Mouse (Mus musculus) gastrocnemius, postnatal 36 days (tissue): Measurements from ENCODE around the gene Aars2. TPM values are rescaled to one million over a fixed set of nuclear protein-coding genes. Genes with fewer than 3 reads are reported as not detected.

Experiments
- DNase-seq, 2 experiments: peaks; one replicate each; pipeline ENCODE4 v3.0.0; 2022
- intact Hi-C: fragments of 180-260 bp; cut with DNase I; formaldehyde crosslinking; loops from one replicate; pipeline ENCODE4 v1.15.1; 2025
- total RNA-seq, 2 experiments: library from RNA; stranded (reverse); gene quantifications; 2 replicates each; pipeline ENCODE4 v1.2.3; 2021

The Aars2 gene
- total RNA-seq, 2 experiments from 2014 or later = 13.7 to 14.9 TPM

DNA sequence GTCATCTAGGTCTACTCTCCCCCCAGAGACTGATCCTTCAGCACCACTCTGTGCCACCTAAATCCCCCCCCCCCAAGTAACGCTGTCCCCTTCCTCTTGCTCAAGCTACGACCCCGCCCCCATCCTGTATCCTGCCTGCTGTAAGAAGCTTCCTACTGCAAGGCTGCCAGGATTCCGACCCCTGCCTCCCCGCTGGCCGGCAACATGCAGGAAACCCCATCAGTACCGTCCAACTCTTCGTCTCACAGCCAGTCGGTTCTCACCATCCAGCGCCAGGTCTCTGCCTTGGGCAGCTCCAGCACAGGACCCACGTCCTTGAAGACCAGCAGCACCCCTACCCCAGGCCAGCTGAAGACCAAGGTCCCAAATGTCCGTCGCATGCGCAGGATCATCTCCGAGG lies 26.3 kb downstream of the Aars2 start:
- DNase-seq = no peak
- intact Hi-C loops = no loop called here

DNA sequence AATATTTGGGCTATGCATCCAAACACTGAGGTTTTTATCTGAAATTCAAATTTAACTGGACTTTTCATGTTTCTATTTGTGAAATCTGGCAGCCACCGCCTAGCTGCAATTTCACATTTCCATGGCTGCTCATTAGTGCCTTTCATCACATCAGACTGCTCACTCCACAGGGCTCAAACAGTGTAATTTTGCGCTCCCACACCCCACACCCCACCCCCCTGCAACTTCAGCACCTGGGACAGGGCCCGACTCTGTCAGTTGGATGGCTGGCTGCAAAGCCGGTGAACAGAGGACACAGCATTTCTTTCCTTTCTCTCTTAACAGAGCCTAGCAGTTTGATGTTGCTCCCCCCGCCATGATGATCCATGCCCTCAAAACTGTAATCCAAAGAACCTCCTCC lies 29.6 kb downstream of the Aars2 start:
- intact Hi-C loops = no loop called here
- no peak for DNase-seq

DNA sequence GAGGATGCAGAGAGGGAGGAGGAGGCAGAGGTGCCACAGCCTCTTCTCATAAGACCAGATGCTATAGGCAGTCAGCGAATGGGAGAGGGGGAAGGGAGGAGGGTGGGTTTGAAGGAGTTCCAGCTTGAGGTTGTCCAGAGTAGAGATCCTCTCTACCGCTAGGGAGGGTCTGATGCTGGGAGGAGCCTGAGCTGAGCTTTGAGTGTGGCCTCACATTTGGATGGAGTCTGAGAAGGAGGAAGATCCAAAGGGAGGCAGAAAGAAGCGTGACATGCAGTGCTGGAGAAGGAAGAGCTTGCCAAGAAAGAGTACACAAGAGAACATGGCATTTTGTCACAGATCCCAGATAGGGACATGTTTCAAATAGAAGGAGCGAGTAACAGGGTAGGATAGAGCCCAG lies 31.8 kb downstream of the Aars2 start:
- DNase-seq = no peak
- intact Hi-C loops = no loop called here

DNA sequence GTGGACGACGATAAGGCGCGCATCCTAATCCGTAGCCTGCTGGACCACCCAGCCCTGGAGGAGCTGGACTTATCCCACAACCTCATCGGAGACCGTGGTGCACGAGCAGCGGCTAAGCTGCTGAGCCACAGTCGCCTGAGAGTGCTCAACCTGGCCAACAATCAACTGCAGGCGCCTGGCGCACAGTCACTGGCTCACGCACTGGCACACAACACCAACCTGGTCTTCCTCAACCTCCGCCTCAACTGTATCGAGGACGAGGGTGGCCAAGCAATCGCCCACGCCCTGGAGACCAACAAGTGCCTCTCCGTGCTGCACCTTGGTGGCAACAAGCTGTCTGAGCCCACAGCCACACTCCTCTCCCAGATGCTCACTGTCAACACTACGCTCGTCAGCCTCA lies 33.0 kb downstream of the Aars2 start:
- DNase-seq = no peak

DNA sequence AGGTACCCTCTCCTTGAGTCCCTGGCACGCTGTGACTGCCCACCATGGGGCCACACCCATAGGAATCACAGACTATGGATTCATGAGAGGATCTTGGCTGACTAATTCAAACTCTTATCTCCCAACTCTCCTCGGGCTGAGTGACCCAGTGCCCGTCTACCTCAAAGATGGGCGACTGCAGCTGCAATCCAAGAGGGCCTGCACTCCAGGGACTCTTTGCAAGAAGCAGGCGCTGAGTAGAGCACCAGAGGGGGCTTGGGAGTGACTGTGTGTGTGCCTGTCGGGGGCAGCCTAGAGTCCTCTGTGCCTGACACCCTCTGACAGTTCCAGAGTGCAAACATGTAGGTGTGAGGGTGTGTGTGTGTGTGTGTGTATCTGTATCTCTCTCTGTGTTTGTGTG lies 35.5 kb downstream of the Aars2 start:
- no peak for DNase-seq
- intact Hi-C loops = no loop called here

More for the DNA sequence above, 33.0 kb downstream of the Aars2 start:
- intact Hi-C loops = no loop called here

DNA sequence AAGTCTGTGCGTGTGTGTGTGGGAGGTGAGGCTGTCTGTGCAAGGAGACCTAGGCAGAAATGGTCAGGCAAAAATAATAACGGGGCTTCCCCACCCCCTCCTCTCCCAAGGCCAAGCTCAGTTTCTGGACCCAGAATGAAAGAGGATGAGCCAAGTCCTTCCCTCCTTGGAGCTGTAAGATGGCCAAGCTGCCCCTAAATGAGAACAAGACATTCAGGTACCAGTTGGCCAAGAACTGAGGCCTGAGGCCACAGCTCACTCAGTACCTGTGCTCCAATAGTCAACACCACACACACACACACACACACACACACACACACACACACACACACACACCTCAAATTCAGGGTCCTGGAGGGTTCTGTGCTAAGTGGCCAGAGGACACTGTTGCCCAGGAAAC lies 36.1 kb downstream of the Aars2 start:
- DNase-seq = no peak
- intact Hi-C loops = no loop called here

DNA sequence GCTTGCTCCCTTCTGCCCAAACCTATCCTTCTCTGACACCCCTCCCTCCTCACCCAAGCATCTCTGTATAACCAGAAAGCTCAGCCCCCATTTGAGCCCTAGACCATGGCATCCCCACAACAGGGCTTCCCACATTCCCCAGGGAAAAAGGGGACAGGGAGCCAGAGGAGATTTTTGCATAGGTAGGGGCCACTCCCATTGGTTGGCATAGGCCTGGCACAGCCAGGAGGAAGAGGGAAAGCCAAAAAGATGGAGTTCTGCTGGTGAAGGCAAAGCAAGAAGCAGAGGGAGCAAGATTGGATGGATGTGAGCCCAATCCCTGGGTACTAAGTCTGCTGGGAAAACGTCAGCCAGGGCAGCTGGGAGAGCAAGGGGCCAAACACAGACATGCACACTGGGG lies 36.5 kb downstream of the Aars2 start:
- intact Hi-C loops = no loop called here
- no peak for DNase-seq

DNA sequence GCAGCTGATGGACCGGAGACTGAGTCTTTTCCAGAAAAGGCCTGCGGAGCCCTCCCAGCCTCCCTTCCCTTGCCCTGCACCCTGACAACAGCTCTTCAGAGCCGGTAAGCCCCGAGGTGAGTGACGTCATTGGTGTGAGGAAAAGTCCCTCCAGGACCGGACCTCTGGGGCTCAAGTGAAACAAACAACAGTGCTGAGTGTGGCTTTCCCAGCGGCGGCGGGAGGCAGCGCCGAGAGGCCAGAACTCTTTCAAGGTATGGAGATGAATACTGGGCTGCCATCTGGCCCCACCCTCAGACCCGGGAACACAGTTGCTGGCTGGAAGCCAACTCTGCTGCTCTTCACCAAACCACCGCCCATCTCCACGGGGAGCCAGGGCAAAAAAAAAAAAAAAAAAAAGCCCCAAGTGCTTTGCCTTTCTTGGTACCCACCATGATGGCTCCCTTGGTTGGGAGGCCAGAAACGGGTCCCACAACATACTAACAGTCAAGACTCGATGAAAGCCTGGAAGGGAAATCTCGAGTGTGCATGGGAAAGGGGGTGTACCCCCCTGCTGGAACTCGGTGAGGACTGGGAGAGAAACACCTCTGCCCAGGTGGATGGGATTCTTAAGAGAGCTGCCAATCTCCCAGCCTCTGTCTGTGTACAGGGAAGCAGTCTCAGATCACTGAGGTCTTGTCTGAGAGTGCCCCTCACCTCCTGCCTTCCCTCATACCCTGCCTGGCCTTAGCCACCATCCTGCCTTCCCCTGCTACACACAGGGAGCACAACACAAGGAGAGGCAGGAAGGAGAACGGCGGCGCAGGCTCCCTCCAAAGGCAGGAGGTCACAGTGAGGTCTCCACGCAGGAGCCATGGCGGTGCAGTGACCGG lies 37.6 kb downstream of the Aars2 start:
- intact Hi-C loops = no loop called here

DNA sequence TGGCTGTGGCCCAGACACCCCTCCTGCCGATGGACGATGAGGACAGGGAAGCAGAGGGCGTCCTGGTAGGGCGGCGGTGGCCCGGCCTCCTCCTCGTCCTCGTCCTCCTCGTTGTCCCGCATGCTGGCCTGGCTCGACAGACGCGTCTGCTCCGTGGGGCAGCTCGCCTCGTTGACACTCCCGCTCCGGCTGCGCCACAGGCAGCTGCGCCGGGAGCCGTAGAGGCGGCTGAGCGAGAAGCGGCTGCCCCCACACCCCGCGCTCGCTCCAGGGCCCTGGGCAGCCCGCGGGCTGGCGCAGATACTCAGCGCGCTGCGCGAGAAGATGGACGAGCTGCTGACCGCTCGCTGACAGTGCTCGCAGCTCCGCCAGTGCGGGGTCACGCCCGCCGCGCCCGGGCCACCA lies 38.2 kb downstream of the Aars2 start:
- intact Hi-C loops = no loop called here

More for the DNA sequence above, 37.6 kb downstream of the Aars2 start:
- no peak for DNase-seq

DNA sequence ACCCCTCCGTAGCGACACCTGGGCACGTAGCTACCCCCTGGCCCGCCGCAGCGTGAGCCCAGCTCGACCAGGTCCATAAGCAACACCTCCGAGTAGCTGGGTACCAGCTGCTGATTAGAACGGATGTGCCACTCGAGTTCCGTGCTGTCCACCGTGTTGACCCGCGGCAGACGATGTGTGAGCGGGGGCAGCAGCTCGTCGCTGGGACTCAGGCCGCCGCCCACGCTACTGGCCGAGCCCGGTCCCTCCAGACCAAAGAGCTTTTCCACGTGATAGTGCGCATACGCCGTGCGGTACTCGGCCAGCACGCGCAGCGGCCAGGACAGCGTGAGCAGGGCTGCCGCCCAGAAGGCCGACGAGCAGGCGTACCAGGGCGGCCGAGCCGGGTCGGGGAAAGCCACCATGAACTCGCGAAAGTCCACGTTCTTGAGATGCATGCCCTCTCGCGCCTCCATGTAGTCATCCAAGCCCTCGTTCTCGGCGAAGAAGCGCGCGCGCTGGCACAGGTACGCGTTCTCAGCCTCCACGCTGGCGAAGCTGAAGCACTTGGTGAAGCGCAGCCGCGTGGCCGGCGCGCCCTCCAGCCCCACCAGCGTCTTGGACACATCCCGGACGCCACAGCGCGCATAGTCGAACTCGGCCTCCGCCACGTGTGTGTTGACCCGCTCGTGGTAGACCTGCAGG lies 38.8 kb downstream of the Aars2 start:
- intact Hi-C loops = no loop called here

More for the DNA sequence above, 38.2 kb downstream of the Aars2 start:
- DNase-seq = no peak

DNA sequence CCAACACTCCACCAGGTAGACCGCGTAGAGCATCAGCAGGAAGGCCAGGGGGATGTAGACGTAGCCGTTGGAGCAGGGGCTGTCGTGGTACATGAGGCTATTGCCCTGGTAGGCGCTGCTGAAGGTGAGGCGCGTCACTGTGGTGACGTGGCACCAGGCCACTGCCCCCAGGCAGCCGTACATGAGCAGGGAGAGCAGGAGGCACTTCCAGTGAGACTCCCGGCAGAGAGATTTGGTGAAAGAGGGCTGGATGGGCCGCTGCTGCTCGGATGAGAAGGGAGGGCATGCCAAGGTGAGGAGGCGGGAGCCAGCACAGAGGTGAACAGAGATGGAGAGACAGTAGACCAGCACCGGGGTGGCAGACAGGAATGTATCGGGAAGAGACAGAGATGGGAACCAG lies 40.3 kb downstream of the Aars2 start:
- no peak for DNase-seq
- intact Hi-C loops = no loop called here

More for the DNA sequence above, 38.8 kb downstream of the Aars2 start:
- no peak for DNase-seq

DNA sequence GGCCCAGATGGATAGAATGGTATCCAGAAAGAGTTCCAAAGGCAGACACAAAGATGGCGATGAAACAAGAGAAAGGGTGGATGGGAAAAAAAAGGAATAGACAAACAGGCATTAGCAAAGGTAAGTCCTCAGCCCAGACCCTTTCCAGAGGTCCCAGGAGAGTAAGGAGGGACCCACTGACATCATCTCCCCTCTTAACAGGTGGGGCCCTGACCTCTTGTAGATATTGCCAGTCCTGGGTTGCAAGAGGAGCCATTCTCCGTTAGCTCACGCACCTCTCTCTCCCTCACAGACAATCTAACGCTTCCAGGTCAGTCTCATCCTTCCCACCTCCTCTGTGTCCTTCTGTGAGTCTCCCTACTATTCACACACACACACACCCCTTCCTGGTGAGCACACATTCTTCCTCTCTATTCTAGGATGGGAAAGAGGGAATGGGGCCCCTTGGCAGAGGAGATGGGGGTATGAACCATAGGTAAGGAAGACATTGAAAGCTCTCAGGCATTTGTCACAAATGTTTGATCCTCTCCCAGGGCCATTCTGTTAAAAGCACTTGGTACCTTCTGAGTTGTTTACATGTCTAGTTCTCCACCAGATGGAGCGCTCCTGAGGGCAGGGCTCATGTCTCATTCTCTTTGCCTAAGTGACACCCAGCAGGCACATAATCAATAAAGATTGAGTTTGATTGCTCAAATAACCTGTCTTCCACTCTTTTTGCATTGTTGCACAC lies 41.0 kb downstream of the Aars2 start:
- intact Hi-C loops = no loop called here
- no peak for DNase-seq

DNA sequence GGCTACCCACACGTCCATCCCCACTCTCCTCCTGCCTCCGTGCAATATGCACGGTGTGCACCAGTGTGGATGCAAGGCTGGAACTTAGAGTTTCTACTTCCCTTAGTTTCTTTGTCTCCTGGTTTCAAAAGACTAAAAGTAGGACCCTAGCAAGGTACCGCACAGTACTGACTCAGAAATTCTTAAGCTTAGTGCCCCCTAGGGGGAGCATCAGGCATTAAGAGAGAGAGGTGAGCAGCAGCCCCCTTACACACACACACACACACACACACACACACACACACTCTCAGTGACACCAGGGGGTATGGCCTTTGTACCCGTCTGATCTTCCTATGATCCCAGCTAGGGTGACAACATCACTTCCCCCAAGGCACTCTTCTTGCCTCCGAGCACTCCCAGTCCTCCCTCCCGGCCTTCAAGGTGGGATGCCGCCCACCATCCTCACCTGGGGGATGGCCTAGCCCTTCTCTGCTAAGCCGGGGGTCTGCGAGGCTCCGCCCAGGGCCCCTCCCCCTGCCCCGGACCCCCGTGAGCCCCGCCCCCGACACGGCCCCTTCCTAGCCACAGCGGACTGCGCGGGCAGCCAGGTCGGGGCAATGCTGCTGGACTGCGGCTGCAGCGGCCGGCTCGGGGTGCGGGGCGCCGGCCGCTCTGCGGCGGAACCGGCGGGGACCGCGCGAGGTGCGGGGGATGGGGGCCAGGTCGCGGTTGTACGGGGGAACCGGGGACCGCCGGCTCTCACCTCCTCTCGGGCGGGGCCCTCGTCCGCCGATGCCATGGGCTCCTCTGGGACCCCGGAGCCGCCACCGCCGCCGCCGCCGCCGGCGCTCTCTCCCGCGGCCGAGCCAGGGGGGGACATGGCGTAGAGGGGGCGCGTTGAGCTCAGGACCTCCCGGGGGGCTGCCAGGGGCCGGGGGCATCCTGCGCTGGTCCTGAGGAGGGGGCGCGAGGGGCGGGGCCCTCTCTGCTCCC lies 42.2 kb downstream of the Aars2 start:
- no peak for DNase-seq
- intact Hi-C loops = no loop called here

DNA sequence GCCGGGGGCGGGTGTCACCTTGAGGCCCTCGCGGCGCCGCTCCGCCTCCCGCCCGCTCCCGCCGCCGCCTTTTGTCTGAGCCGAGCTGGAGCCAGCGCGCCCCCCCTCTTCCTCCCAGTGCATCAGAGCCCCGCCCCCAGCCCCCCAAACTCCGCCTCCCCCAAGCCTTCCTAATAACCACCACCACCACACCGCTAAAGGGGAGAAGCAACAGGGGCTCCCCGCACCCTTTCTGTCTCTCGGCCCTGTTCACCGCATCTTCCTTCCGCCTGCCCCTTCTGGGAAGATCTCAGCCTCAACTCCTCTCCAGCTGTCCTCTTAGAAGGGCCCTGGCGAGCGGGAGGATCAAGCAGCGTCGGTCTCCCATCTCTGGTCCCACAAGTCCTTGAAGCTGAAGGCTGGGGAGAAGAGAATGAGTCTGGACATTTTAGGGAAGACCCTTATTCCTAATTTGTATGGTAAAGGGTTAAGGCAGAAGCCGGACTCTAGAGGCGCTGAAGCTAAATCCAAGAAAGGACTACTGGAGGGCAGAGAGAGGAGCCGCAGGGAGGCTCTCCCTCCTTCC lies 43.1 kb downstream of the Aars2 start, which contains the start of gene Tmem151b:
Tmem151b (minus strand) TSS at position 61 of the 565 bp plus-strand sequence.
- DNase-seq = no peak
- intact Hi-C loops = loop anchor here (2.0 kb wide), 1 partner anchor 71 kb away; no protein-coding TSS in a partner anchor

DNA sequence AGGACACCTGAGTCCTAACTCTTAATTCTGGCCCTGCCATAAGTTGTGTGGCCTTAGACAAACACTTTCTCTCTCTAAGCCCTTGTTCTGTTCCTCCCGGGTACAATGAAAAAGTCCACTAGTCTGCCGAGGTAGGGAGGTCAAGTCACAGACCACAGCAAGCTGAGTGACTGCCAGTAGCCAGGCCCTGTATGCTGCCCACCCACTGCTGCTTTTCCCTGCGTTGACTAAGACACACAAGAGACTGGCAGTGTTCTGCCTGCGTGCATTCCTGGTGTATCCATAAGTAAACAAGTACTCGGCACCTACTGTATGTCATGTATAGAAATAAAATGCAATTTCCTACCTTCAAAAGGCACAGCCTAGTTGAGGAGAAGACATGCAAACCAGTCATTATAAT lies 43.6 kb downstream of the Aars2 start:
- no peak for DNase-seq
- intact Hi-C loops = loop anchor here (2.0 kb wide), 1 partner anchor 71 kb away; no protein-coding TSS in a partner anchor

DNA sequence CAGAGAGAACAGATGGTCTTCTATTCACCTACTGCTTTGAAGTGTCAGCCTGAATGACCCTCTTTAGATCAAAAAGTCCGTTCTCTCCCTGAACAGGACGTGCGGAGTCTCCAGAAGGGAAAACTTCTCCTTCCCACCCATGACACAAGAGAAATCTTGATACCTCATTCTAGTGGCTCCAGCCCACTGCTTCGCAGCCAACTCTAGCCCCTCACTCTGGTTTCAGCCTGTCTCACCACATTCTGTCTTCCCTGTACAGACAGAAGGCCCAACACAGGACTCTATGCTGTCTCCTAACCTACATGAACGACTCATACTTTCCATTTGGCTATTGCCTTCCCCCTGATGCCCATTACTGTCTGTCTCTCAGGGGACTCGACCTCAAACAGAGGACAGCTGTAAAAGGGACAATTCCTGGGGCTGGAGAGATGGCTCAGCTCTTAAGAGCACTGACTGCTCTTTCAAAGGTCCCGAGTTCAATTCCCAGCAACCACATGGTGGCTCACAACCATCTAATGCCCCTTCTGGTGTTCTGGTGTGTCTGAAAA lies 44.7 kb downstream of the Aars2 start:
- intact Hi-C loops = loop anchor here (2.0 kb wide), 1 partner anchor 73 kb away; no protein-coding TSS in a partner anchor
- no peak for DNase-seq

DNA sequence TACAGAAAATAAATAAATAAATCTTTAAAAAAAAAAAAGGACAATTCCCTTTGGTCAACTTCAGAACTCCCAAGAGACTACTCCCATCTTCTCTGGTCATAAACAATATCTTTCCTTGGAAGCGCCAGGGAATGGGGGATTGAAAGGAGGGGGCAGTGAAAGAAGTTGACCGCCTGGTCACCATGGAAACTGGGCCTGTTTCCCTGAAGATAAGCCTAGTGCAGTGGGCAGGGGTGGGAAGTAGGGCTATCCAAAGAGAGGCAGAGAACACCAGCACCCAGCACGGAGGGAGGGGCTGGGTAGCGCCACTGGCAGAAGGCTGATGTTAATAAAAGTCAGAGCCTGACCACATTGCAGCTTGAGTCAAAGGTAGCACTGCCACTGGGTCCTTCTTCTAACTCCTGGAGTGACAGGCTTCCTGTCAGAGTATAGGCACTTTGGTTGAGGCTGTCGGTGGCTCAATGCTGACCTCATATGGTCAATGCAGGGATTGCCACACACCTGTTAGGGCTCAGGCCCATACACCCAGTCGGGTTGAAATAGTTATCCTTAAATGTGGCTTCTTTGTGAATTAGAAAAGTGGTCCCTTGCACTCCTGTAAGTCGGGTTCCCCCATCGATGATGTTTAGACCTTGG lies 45.3 kb downstream of the Aars2 start:
- peak; percentile 48 to 65 for DNase-seq
- intact Hi-C loops = loop anchor here (2.0 kb wide), 2 partner anchors 35 to 73 kb away; no protein-coding TSS in a partner anchor

DNA sequence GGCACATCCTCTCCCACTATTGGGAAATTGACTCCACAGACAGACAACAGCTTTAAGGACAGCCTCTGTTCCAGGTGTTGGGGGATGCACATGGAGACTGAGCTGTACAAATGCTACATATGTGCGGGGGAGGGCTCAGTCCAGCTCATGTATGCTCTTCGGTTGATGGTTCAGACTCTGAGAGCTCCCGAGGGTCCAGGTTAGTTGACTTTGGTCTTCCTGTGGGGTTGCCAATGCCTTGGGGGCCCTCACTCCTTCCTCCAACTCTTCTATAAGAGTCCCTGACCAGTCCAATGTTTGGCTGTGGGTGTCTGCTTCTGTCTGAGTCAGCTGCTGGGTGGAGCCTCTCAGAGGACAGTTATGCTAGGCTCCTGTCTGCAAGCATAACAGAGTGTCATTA lies 46.4 kb downstream of the Aars2 start:
- DNase-seq = no peak
- intact Hi-C loops = loop anchor here (2.0 kb wide), 1 partner anchor 36 kb away; no protein-coding TSS in a partner anchor
